Mouse (Mus musculus) stomach, postnatal 0 days (tissue): ENCODE measurements around the gene Olfr1037. TPM values are rescaled to one million over a fixed set of nuclear protein-coding genes. Genes with fewer than 3 reads are reported as not detected.

Experiments used
- ATAC-seq: fragments of 200-750 bp; cut with Nextera tagmentation; 2 replicates; pipeline ENCODE4 v1.8.0; 2017; ENCODE audit not compliant: low FRiP score, low TSS enrichment
- DNase-seq: peaks from one replicate; pipeline ENCODE4 v3.0.0-alpha.2; 2016; ENCODE audit warnings: low spot score
- H3K27ac ChIP-seq: fragments of 300-500 bp; sonication (generic); replicated peaks from 2 replicates; pipeline ENCODE4 v1.5.1; 2014; ENCODE audit warnings: mild to moderate bottlenecking, control low read depth
- H3K27me3 ChIP-seq: fragments of 300-500 bp; sonication (generic); 2 replicates; pipeline ENCODE4 v1.6.1; 2014; ENCODE audit warnings: low read length; ENCODE audit not compliant: control insufficient read depth, insufficient read depth
- H3K36me3 ChIP-seq: fragments of 300-500 bp; sonication (generic); 2 replicates; pipeline ENCODE4 v1.6.1; 2014; ENCODE audit warnings: low read length, mixed read lengths; ENCODE audit not compliant: control insufficient read depth, insufficient read depth
- H3K4me1 ChIP-seq: fragments of 300-500 bp; sonication (generic); replicated peaks from 2 replicates; pipeline ENCODE4 v1.6.1; 2014; ENCODE audit warnings: antibody characterized with exemption; ENCODE audit not compliant: control insufficient read depth, insufficient read depth
- H3K4me2 ChIP-seq: fragments of 300-500 bp; sonication (generic); replicated peaks from 2 replicates; pipeline ENCODE4 v1.6.1; 2014; ENCODE audit warnings: low read depth, mild to moderate bottlenecking, control low read depth, moderate library complexity
- H3K4me3 ChIP-seq: fragments of 300-500 bp; sonication (generic); 2 replicates; pipeline ENCODE4 v1.5.1; 2014; ENCODE audit warnings: low read depth, low read length, control low read depth
- H3K9ac ChIP-seq: fragments of 300-500 bp; sonication (generic); 2 replicates; pipeline ENCODE4 v1.6.1; 2014; ENCODE audit warnings: mild to moderate bottlenecking, low read length, control low read depth, mixed read lengths
- H3K9me3 ChIP-seq: fragments of 300-500 bp; sonication (generic); 2 replicates; pipeline ENCODE4 v1.6.1; 2016; ENCODE audit warnings: low read length; ENCODE audit not compliant: control insufficient read depth
- CTCF ChIP-seq: IDR thresholded peaks from 2 replicates; pipeline ENCODE4 v1.5.1; 2016; ENCODE audit warnings: antibody characterized with exemption, low read depth, mild to moderate bottlenecking, moderate library complexity
- EP300 ChIP-seq: optimal IDR thresholded peaks from 2 replicates; pipeline ENCODE3; 2016; ENCODE audit warnings: antibody characterized with exemption
- polyA plus RNA-seq: library from polyadenylated mRNA; unstranded; fragments of >200 nt; fragmentation: Nextera tagmentation; extraction: Ambion mirVana; gene quantifications from 2 replicates; pipeline ENCODE4 v1.2.1, GENCODE M21; 2015

The Olfr1037 gene
- polyA plus RNA-seq, 1 experiment from 2014 or later: not detected

- Histone ChIP-seq H3K27ac (no peak within 1 kb of the TSS), H3K27me3 (no peaks in the 10 kb centered on the region), H3K9me3 (no peaks in the 10 kb centered on the region), H3K36me3 (no peaks in the 10 kb centered on the region), H3K4me1 (no peaks in the 10 kb centered on the region), H3K9ac (no peak within 1 kb of the TSS), H3K4me2 (no peak within 1 kb of the TSS), H3K4me3 (no peak within 1 kb of the TSS)
- ATAC-seq (no peak), DNase-seq (no peak)
- TF ChIP-seq CTCF (no peak), EP300 (no peak)
These were observed 41.6 kb downstream of the Olfr1037 start, which contains the start of gene Olfr1034 for GRCm38 (mm10) chr2:86045561-86045960. TSS of gene Olfr1034 (plus strand) at chr2:86045861.

Other genes starting within 250 kb of the Olfr1037 start
- gene Olfr1019, start 241.9 kb downstream of the Olfr1037 start, polyA plus RNA-seq: not detected in 2 replicates
- gene Olfr1020, start 240.4 kb downstream of the Olfr1037 start, polyA plus RNA-seq: not detected in 2 replicates
- not detected in 2 replicates for gene Olfr1022, start 218.8 kb downstream of the Olfr1037 start, polyA plus RNA-seq
- not detected in 2 replicates for gene Olfr1023, start 201.7 kb downstream of the Olfr1037 start, polyA plus RNA-seq
- gene Olfr1024, start 182.3 kb downstream of the Olfr1037 start, polyA plus RNA-seq: not detected in 2 replicates
- gene Olfr1025-ps1, start 172.2 kb downstream of the Olfr1037 start, polyA plus RNA-seq: not detected in 2 replicates
- not detected in 2 replicates for gene Olfr1026, start 165.8 kb downstream of the Olfr1037 start, polyA plus RNA-seq
- gene Olfr1028, start 136.9 kb downstream of the Olfr1037 start, polyA plus RNA-seq: not detected in 2 replicates
- gene Olfr1029, start 113.5 kb downstream of the Olfr1037 start, polyA plus RNA-seq: not detected in 2 replicates
- not detected in 2 replicates for gene Olfr1030, start 108.1 kb downstream of the Olfr1037 start, polyA plus RNA-seq
- not detected in 2 replicates for gene Olfr1031, start 97.1 kb downstream of the Olfr1037 start, polyA plus RNA-seq
- not detected in 2 replicates for gene Olfr1032, start 81.8 kb downstream of the Olfr1037 start, polyA plus RNA-seq
- 1.9 and 2.5 TPM in 2 replicates for gene Olfr1033, start 66.8 kb downstream of the Olfr1037 start, polyA plus RNA-seq
- gene Olfr1034, start 41.5 kb downstream of the Olfr1037 start, polyA plus RNA-seq: 0.01 and 0.02 TPM in 2 replicates
- gene Olfr1036, start 13.4 kb downstream of the Olfr1037 start, polyA plus RNA-seq: not detected in 2 replicates
- not detected in 2 replicates for gene Olfr1039, start 48.5 kb upstream of the Olfr1037 start, polyA plus RNA-seq
- not detected in 2 replicates for gene Olfr1040, start 59.3 kb upstream of the Olfr1037 start, polyA plus RNA-seq
- gene Olfr1042, start 74.5 kb upstream of the Olfr1037 start, polyA plus RNA-seq: 0.01 TPM in 1 of 2 replicates, not detected in the other
- gene Olfr1043, start 80.1 kb upstream of the Olfr1037 start, polyA plus RNA-seq: not detected in 2 replicates
- not detected in 2 replicates for gene Olfr1044, start 90.4 kb upstream of the Olfr1037 start, polyA plus RNA-seq
- 0.05 TPM in 1 of 2 replicates, not detected in the other for gene Olfr52, start 98.3 kb upstream of the Olfr1037 start, polyA plus RNA-seq
- gene Olfr1045, start 115.6 kb upstream of the Olfr1037 start, polyA plus RNA-seq: not detected in 2 replicates
- not detected in 2 replicates for gene Olfr1046, start 131.9 kb upstream of the Olfr1037 start, polyA plus RNA-seq
- not detected in 2 replicates for gene Olfr1047, start 144.0 kb upstream of the Olfr1037 start, polyA plus RNA-seq
- gene Olfr1048, start 152.9 kb upstream of the Olfr1037 start, polyA plus RNA-seq: not detected in 2 replicates
- gene Olfr1049, start 170.9 kb upstream of the Olfr1037 start, polyA plus RNA-seq: not detected in 2 replicates
- gene Olfr1051, start 191.7 kb upstream of the Olfr1037 start, polyA plus RNA-seq: not detected in 2 replicates
- gene Olfr1052, start 205.1 kb upstream of the Olfr1037 start, polyA plus RNA-seq: not detected in 2 replicates
- gene Olfr1053, start 227.9 kb upstream of the Olfr1037 start, polyA plus RNA-seq: not detected in 2 replicates
- gene Olfr1054, start 248.0 kb upstream of the Olfr1037 start, polyA plus RNA-seq: not detected in 2 replicates